Mouse (Mus musculus): ENCODE data around the gene Lrrc42. TPM values are rescaled to one million over a fixed set of nuclear protein-coding genes. Genes with fewer than 3 reads are reported as not detected.

The Lrrc42 gene
- polyA plus RNA-seq, 1 experiment from 2014 or later: 21.7 TPM

GRCm38 (mm10) chr4:107285446-107286200 is 32.3 kb upstream of the Lrrc42 start:
- Histone ChIP-seq H3K27ac (no peak overlapping the region), H3K4me1 (no peaks in the 10 kb centered on the region), H3K4me2 (no peak overlapping the region), H3K9me3 (replicated peaks) (no peaks in the 10 kb centered on the region), H3K9ac (no peak overlapping the region), H3K4me3 (no peak overlapping the region), H3K27me3 (replicated peaks) (peaks cover 7% of the 10 kb centered on the region; the same call in 1 of the 2 replicates), H3K36me3 (no peaks in the 10 kb centered on the region)
- no peak for ATAC-seq
- WGBS (ENCODE audit: insufficient replicate concordance): 53% methylated on average over 3 of the region's 3 CpGs

- Histone ChIP-seq H3K27ac (no peak overlapping the region), H3K36me3 (no peaks in the 10 kb centered on the region), H3K9me3 (replicated peaks) (no peaks in the 10 kb centered on the region), H3K9ac (no peak overlapping the region), H3K4me2 (no peak overlapping the region), H3K4me1 (no peaks in the 10 kb centered on the region), H3K27me3 (replicated peaks) (peaks cover 7% of the 10 kb centered on the region; the same call in 1 of the 2 replicates), H3K4me3 (no peak overlapping the region)
- ATAC-seq: no peak
- 62% methylated on average over 7 of the region's 7 CpGs for WGBS (ENCODE audit: insufficient replicate concordance)
Observed at GRCm38 (mm10) chr4:107280843-107281475, 27.6 kb upstream of the Lrrc42 start.

- ATAC-seq: no peak
- H3K27me3 ChIP-seq (replicated peaks): no peaks in the 10 kb centered on the region
- no peaks in the 10 kb centered on the region for H3K4me1 ChIP-seq
- no peak overlapping the region for H3K9ac ChIP-seq
- 47% methylated on average over 8 of the region's 8 CpGs for WGBS (ENCODE audit: insufficient replicate concordance)
- H3K36me3 ChIP-seq: no peaks in the 10 kb centered on the region
- H3K9me3 ChIP-seq (replicated peaks): no peaks in the 10 kb centered on the region
- no peak overlapping the region for H3K4me3 ChIP-seq
- H3K27ac ChIP-seq: no peak overlapping the region
- H3K4me2 ChIP-seq: no peak overlapping the region
Observed at GRCm38 (mm10) chr4:107278188-107278707, 24.9 kb upstream of the Lrrc42 start.

GRCm38 (mm10) chr4:107274511-107274910 is 21.2 kb upstream of the Lrrc42 start:
- H3K4me1 ChIP-seq: no peaks in the 10 kb centered on the region
- no peak for ATAC-seq
- 0 out of 2 replicates have a peak, but pooled peaks cover 4% of the 10 kb centered on the region for H3K27me3 ChIP-seq (replicated peaks)
- H3K36me3 ChIP-seq: no peaks in the 10 kb centered on the region
- H3K9ac ChIP-seq: no peak overlapping the region
- H3K4me2 ChIP-seq: no peak overlapping the region
- H3K27ac ChIP-seq: no peak overlapping the region
- no peaks in the 10 kb centered on the region for H3K9me3 ChIP-seq (replicated peaks)
- WGBS (ENCODE audit: insufficient replicate concordance): 76% methylated on average over 5 of the region's 5 CpGs
- no peak overlapping the region for H3K4me3 ChIP-seq

GRCm38 (mm10) chr4:107273683-107274082 is 20.4 kb upstream of the Lrrc42 start:
- Histone ChIP-seq H3K4me2 (no peak overlapping the region), H3K4me3 (no peak overlapping the region), H3K4me1 (no peaks in the 10 kb centered on the region), H3K27me3 (replicated peaks) (0 out of 2 replicates have a peak, but pooled peaks cover 4% of the 10 kb centered on the region), H3K9me3 (replicated peaks) (no peaks in the 10 kb centered on the region), H3K27ac (no peak overlapping the region), H3K9ac (no peak overlapping the region), H3K36me3 (no peaks in the 10 kb centered on the region)
- ATAC-seq: no peak
- 74% methylated on average over 4 of the region's 4 CpGs for WGBS (ENCODE audit: insufficient replicate concordance)

- Histone ChIP-seq H3K36me3 (peaks cover 3% of the 10 kb centered on the region; the same call in 1 of the 2 replicates), H3K4me1 (no peaks in the 10 kb centered on the region), H3K9me3 (replicated peaks) (0 out of 2 replicates have a peak, but pooled peaks cover 1% of the 10 kb centered on the region), H3K27me3 (replicated peaks) (no peaks in the 10 kb centered on the region), H3K9ac (no peak overlapping the region), H3K4me3 (no peak overlapping the region), H3K27ac (no peak overlapping the region), H3K4me2 (no peak overlapping the region)
- ATAC-seq: no peak
- 26% methylated on average over 4 of the region's 4 CpGs for WGBS (ENCODE audit: insufficient replicate concordance)
Observed at GRCm38 (mm10) chr4:107260001-107260400, 6.7 kb upstream of the Lrrc42 start.

GRCm38 (mm10) chr4:107254414-107254813 is 1.1 kb upstream of the Lrrc42 start:
- 51% methylated on average over 3 of the region's 3 CpGs for WGBS (ENCODE audit: insufficient replicate concordance)
- ATAC-seq: no peak
- H3K27ac ChIP-seq: peak overlapping the region; percentile 79; the same call in 1 of the 2 replicates

GRCm38 (mm10) chr4:107252522-107252921 is 810 bp downstream of the Lrrc42 start:
- peaks cover 49% of the 10 kb centered on the region for H3K4me1 ChIP-seq
- H3K27me3 ChIP-seq (replicated peaks): no peaks in the 10 kb centered on the region
- no peaks in the 10 kb centered on the region for H3K36me3 ChIP-seq
- peak overlapping the region; percentile 79 for H3K27ac ChIP-seq
- H3K4me3 ChIP-seq: peak overlapping the region; percentile 80
- no peaks in the 10 kb centered on the region for H3K9me3 ChIP-seq (replicated peaks)
- H3K9ac ChIP-seq: peak overlapping the region; percentile 82
- H3K4me2 ChIP-seq: peak overlapping the region; percentile 99
- 2% methylated on average over 11 of the region's 11 CpGs for WGBS (ENCODE audit: insufficient replicate concordance)
- no peak for ATAC-seq

More at GRCm38 (mm10) chr4:107254414-107254813, 1.1 kb upstream of the Lrrc42 start:
- H3K4me1 ChIP-seq: peaks cover 41% of the 10 kb centered on the region
- no peaks in the 10 kb centered on the region for H3K27me3 ChIP-seq (replicated peaks)
- no peaks in the 10 kb centered on the region for H3K36me3 ChIP-seq
- no peaks in the 10 kb centered on the region for H3K9me3 ChIP-seq (replicated peaks)
- H3K9ac ChIP-seq: peak overlapping the region; percentile 82
- H3K4me2 ChIP-seq: peak overlapping the region; percentile 99
- peak overlapping the region; percentile 80 for H3K4me3 ChIP-seq

GRCm38 (mm10) chr4:107250494-107250893 is 2.8 kb downstream of the Lrrc42 start:
- no peak for ATAC-seq
- 0 out of 2 replicates have a peak, but pooled peaks cover 3% of the 10 kb centered on the region for H3K36me3 ChIP-seq
- H3K9me3 ChIP-seq (replicated peaks): no peaks in the 10 kb centered on the region
- no peak overlapping the region for H3K4me3 ChIP-seq
- 26% methylated on average over 4 of the region's 4 CpGs for WGBS (ENCODE audit: insufficient replicate concordance)
- no peaks in the 10 kb centered on the region for H3K27me3 ChIP-seq (replicated peaks)
- no peak overlapping the region for H3K4me2 ChIP-seq
- H3K27ac ChIP-seq: no peak overlapping the region
- no peak overlapping the region for H3K9ac ChIP-seq
- peaks cover 53% of the 10 kb centered on the region for H3K4me1 ChIP-seq

- 40% methylated on average over 2 of the region's 2 CpGs for WGBS (ENCODE audit: insufficient replicate concordance)
- H3K9me3 ChIP-seq (replicated peaks): no peaks in the 10 kb centered on the region
- H3K4me2 ChIP-seq: no peak overlapping the region
- H3K36me3 ChIP-seq: 0 out of 2 replicates have a peak, but pooled peaks cover 3% of the 10 kb centered on the region
- no peak overlapping the region for H3K9ac ChIP-seq
- H3K4me3 ChIP-seq: no peak overlapping the region
- no peak overlapping the region for H3K27ac ChIP-seq
- no peaks in the 10 kb centered on the region for H3K27me3 ChIP-seq (replicated peaks)
- H3K4me1 ChIP-seq: peaks cover 51% of the 10 kb centered on the region
- no peak for ATAC-seq
Observed at GRCm38 (mm10) chr4:107249471-107249870, 3.9 kb downstream of the Lrrc42 start.

GRCm38 (mm10) chr4:107248061-107248460 is 5.3 kb downstream of the Lrrc42 start:
- Histone ChIP-seq H3K4me1 (peaks cover 49% of the 10 kb centered on the region), H3K9me3 (replicated peaks) (no peaks in the 10 kb centered on the region), H3K4me3 (no peak overlapping the region), H3K4me2 (no peak overlapping the region), H3K27me3 (replicated peaks) (no peaks in the 10 kb centered on the region), H3K27ac (no peak overlapping the region), H3K9ac (no peak overlapping the region), H3K36me3 (peaks cover 7% of the 10 kb centered on the region; the same call in 1 of the 2 replicates)
- 86% methylated on average over 3 of the region's 3 CpGs for WGBS (ENCODE audit: insufficient replicate concordance)
- no peak for ATAC-seq

- 68% methylated on average over 9 of the region's 9 CpGs for WGBS (ENCODE audit: insufficient replicate concordance)
- Histone ChIP-seq H3K27me3 (replicated peaks) (no peaks in the 10 kb centered on the region), H3K4me1 (peaks cover 40% of the 10 kb centered on the region), H3K9ac (no peak overlapping the region), H3K27ac (no peak overlapping the region), H3K36me3 (peaks cover 13% of the 10 kb centered on the region; the same call in 1 of the 2 replicates), H3K9me3 (replicated peaks) (no peaks in the 10 kb centered on the region), H3K4me3 (no peak overlapping the region), H3K4me2 (no peak overlapping the region)
- ATAC-seq: no peak
Observed at GRCm38 (mm10) chr4:107247110-107247509, 6.2 kb downstream of the Lrrc42 start.

All from liver, embryonic 12.5 days (tissue).